Mouse (Mus musculus) ES-Bruce4 (cell line): ENCODE data around the gene Nnmt. TPM values are rescaled to one million over a fixed set of nuclear protein-coding genes. Genes with fewer than 3 reads are reported as not detected.

Experiments used
- H3K27ac ChIP-seq: 2 replicates; pipeline ENCODE4 v1.5.1; 2012; ENCODE audit warnings: low read length, inconsistent platforms; ENCODE audit not compliant: insufficient read depth
- H3K27me3 ChIP-seq: 2 replicates; pipeline ENCODE4 v1.6.1; 2012; ENCODE audit warnings: mild to moderate bottlenecking, low read length, inconsistent platforms; ENCODE audit not compliant: control insufficient read depth, poor library complexity, insufficient read depth, severe bottlenecking
- H3K36me3 ChIP-seq: 2 replicates; pipeline ENCODE4 v1.6.1; 2012; ENCODE audit warnings: inconsistent platforms, mild to moderate bottlenecking, low read length, moderate library complexity; ENCODE audit not compliant: control insufficient read depth, poor library complexity, insufficient read depth, severe bottlenecking
- H3K4me1 ChIP-seq: one replicate; pipeline ENCODE4 v1.8.1; 2011; ENCODE audit warnings: low read length; ENCODE audit not compliant: control insufficient read depth, insufficient read depth
- H3K4me3 ChIP-seq: 2 replicates; pipeline ENCODE4 v1.5.1; 2011; ENCODE audit warnings: low read depth, mild to moderate bottlenecking, low read length
- H3K9ac ChIP-seq: 2 replicates; pipeline ENCODE4 v1.6.1; 2012; ENCODE audit warnings: low read depth, mild to moderate bottlenecking, inconsistent platforms; ENCODE audit not compliant: poor library complexity, severe bottlenecking
- H3K9me3 ChIP-seq: replicated peaks from 2 replicates; pipeline ENCODE4 v1.6.1; 2012; ENCODE audit warnings: mild to moderate bottlenecking, low read length, inconsistent platforms; ENCODE audit not compliant: control insufficient read depth, poor library complexity, insufficient read depth, severe bottlenecking
- CTCF ChIP-seq: IDR thresholded peaks from one replicate; pipeline ENCODE4 v1.8.1; 2011; ENCODE audit warnings: low read depth, low read length
- EP300 ChIP-seq: IDR thresholded peaks from 2 replicates; pipeline ENCODE4 v1.6.1; 2011; ENCODE audit warnings: low read depth, low read length; ENCODE audit not compliant: insufficient read depth
- POLR2A ChIP-seq: IDR thresholded peaks from one replicate; pipeline ENCODE4 v1.8.1; 2011; ENCODE audit warnings: low read length; ENCODE audit not compliant: insufficient read depth
- polyA plus RNA-seq: library from polyadenylated mRNA; stranded (reverse); fragments of >200 nt; gene quantifications from 2 replicates; pipeline ENCODE4 v1.2.4, GENCODE M21; 2011; ENCODE audit warnings: low read depth; ENCODE audit not compliant: missing spikeins, insufficient read depth, insufficient read length

Gene Nnmt
- polyA plus RNA-seq, 1 experiment = not detected

- no peaks in the 10 kb centered on the region for H3K4me1 ChIP-seq
- no peak overlapping the region for H3K27ac ChIP-seq
- no peak overlapping the region for H3K4me3 ChIP-seq
- no peaks in the 10 kb centered on the region for H3K9me3 ChIP-seq
- H3K36me3 ChIP-seq = no peaks in the 10 kb centered on the region
- no peak for TF ChIP-seq POLR2A
- no peak for TF ChIP-seq CTCF
- no peak for TF ChIP-seq EP300
- no peak overlapping the region for H3K9ac ChIP-seq
- no peaks in the 10 kb centered on the region for H3K27me3 ChIP-seq
Measured at GRCm38 (mm10) chr9:48638176-48638803, 33.3 kb upstream of the Nnmt start.

- H3K4me1 ChIP-seq = no peaks in the 10 kb centered on the region
- TF ChIP-seq POLR2A (no peak), CTCF (no peak)
- H3K9me3 ChIP-seq = no peaks in the 10 kb centered on the region
- H3K27me3 ChIP-seq = no peaks in the 10 kb centered on the region
- H3K27ac ChIP-seq = no peak overlapping the region
- H3K4me3 ChIP-seq = no peak overlapping the region
- H3K36me3 ChIP-seq = no peaks in the 10 kb centered on the region
- H3K9ac ChIP-seq = no peak overlapping the region
Measured at GRCm38 (mm10) chr9:48637161-48637560, 32.2 kb upstream of the Nnmt start.

GRCm38 (mm10) chr9:48635576-48636350 is 30.8 kb upstream of the Nnmt start:
- Histone ChIP-seq H3K4me3 (no peak overlapping the region), H3K27ac (no peak overlapping the region), H3K27me3 (no peaks in the 10 kb centered on the region), H3K4me1 (no peaks in the 10 kb centered on the region), H3K9me3 (no peaks in the 10 kb centered on the region), H3K36me3 (no peaks in the 10 kb centered on the region), H3K9ac (no peak overlapping the region)
- TF ChIP-seq POLR2A = no peak
- no peak for TF ChIP-seq EP300
- no peak for TF ChIP-seq CTCF

- TF ChIP-seq CTCF (no peak), EP300 (no peak), POLR2A (no peak)
- H3K4me3 ChIP-seq = no peak overlapping the region
- no peak overlapping the region for H3K9ac ChIP-seq
- H3K27ac ChIP-seq = no peak overlapping the region
- no peaks in the 10 kb centered on the region for H3K36me3 ChIP-seq
- no peaks in the 10 kb centered on the region for H3K4me1 ChIP-seq
- no peaks in the 10 kb centered on the region for H3K27me3 ChIP-seq
- H3K9me3 ChIP-seq = no peaks in the 10 kb centered on the region
Measured at GRCm38 (mm10) chr9:48633147-48633546, 28.2 kb upstream of the Nnmt start.

- Histone ChIP-seq H3K27ac (no peak overlapping the region), H3K4me3 (no peak overlapping the region), H3K4me1 (peaks cover 3% of the 10 kb centered on the region), H3K9ac (no peak overlapping the region), H3K36me3 (no peaks in the 10 kb centered on the region), H3K9me3 (no peaks in the 10 kb centered on the region), H3K27me3 (no peaks in the 10 kb centered on the region)
- TF ChIP-seq CTCF (no peak), EP300 (no peak), POLR2A (no peak)
Measured at GRCm38 (mm10) chr9:48619268-48619667, 14.3 kb upstream of the Nnmt start.

- H3K27me3 ChIP-seq = no peaks in the 10 kb centered on the region
- H3K4me1 ChIP-seq = peaks cover 3% of the 10 kb centered on the region
- H3K9me3 ChIP-seq = no peaks in the 10 kb centered on the region
- no peak overlapping the region for H3K9ac ChIP-seq
- no peak overlapping the region for H3K4me3 ChIP-seq
- TF ChIP-seq CTCF = peak; percentile 59
- TF ChIP-seq EP300 = no peak
- TF ChIP-seq POLR2A = no peak
- H3K36me3 ChIP-seq = no peaks in the 10 kb centered on the region
- H3K27ac ChIP-seq = no peak overlapping the region
Measured at GRCm38 (mm10) chr9:48618589-48618988, 13.6 kb upstream of the Nnmt start.
